Mouse (Mus musculus): ENCODE data around the gene Itga9.

The Itga9 gene

DNA sequence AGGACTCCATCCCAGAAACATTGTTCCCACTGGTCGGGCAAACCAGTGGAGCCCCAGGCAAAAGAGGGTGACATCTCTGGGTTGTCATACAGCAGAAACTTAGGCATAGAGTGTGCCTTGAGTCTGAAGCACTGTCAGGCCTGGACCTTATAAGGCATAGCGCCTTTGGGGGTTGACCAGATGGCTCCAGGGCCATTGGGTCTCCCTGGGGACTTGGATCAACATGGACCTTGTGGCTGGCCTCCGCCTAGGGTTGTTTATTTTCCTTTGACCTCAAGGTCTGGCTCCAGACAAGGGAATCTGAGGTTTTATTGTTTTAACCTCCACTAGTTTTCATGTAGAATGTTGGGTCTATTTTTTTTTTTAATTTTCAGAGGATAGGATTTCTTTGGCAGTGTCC lies 267.1 kb downstream of the Itga9 start:
- DNase-seq (ENCODE audit: low spot score in 2 of 2), result no peak

GRCm38 (mm10) chr9:118875705-118876104 lies 269.2 kb downstream of the Itga9 start:
- DNase-seq (ENCODE audit: low spot score in 2 of 2), result no peak

DNA sequence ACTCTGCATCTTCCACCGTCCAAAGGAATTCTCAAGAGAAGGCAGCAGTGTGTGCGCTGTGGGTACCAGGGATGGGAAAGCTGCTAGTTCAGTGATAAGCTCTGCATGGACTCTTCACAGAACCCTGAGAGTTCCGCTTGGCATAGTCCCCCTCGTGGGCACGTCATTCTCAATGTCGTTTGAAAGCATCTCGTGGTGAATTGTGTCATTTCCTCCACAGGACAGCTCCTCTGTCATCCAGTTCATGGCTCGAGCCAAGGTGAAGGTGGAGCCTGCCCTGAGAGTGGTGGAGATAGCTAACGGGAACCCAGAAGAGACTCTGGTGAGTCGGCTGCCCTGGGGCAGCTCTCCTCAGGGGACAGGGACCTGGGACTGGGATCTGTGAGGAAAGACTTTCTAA lies 270.4 kb downstream of the Itga9 start:
- DNase-seq (ENCODE audit: low spot score in 2 of 2), result no peak

DNA sequence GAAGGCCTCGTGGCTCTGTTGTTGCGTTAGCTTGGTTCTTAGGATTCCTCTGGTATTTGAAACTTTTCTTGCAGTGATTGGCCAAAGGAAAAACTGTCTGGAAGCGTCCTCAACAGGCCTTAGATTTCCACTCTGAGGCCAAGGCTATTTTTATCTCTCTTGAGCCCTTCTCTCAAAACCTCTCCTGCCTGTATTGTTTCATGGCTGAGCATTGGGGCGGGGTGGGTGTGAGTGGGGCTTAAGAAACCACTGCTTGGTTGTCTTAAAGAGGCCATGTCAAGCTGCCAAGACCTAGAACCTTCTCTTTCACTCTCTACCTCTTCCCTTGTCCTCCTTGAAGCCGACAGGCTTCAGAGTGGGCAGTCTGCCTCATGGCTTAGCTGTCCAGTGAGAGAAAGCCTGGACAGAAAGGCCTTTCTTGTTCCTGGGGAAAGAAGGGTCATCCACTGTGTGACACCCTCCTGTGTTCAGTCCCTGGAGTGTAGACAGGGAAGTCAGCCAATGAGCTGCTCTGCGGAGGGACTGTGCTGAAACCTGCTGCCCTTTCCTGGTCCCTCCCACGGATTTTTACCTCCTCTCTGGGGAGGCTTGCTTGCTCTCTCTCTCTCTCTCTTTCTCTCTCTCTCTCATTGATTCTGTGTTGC lies 271.0 kb downstream of the Itga9 start:
- no peak for DNase-seq (ENCODE audit: low spot score in 2 of 2)

- no peak for DNase-seq (ENCODE audit: low spot score in 2 of 2)
These were observed 272.1 kb downstream of the Itga9 start for GRCm38 (mm10) chr9:118878596-118878995.

- DNase-seq (ENCODE audit: low spot score in 2 of 2), result no peak
These were observed 274.9 kb downstream of the Itga9 start for GRCm38 (mm10) chr9:118881281-118881945.

- DNase-seq (ENCODE audit: low spot score in 2 of 2), result no peak
These were observed 275.4 kb downstream of the Itga9 start for GRCm38 (mm10) chr9:118881946-118882284.

DNA sequence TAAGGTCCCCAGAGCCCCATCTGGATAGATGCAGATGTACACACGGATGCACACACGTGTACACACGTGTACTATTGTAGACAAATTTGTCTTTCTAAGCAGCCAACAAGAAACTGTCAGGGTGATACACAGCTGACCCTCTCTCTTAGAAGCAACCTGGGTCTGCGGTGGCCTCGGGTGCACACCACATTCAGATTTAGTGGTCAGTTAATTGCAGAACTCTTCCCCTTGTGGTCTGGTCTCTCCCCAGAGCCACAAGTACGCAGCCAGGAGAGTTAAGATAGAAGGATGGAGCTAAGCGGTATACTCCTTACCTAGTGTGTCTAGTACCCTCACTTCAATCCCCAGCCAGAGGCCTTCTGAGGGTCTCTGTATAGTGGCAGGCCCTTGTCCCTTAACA lies 276.7 kb downstream of the Itga9 start:
- no peak for DNase-seq (ENCODE audit: low spot score in 2 of 2)

DNA sequence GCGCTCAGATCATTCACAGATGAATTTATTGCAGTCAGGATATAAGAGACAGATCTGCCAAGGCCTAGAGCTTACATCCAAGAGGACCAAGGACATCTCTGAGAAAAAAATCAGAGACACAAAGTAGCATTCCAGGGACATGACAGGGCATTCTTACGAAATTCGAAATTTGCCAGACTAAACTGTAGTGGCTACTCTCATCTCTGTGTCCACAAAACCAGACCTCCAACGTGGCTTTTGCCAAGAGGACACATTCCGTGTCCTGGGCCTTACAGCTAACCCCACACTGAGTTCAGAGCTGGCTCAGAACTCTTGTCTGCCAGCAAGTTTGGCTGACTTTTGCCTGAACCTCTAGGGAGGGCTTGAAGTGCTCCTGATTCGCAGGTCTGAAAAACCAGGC lies 279.3 kb downstream of the Itga9 start:
- DNase-seq (ENCODE audit: low spot score in 2 of 2), result no peak

DNA sequence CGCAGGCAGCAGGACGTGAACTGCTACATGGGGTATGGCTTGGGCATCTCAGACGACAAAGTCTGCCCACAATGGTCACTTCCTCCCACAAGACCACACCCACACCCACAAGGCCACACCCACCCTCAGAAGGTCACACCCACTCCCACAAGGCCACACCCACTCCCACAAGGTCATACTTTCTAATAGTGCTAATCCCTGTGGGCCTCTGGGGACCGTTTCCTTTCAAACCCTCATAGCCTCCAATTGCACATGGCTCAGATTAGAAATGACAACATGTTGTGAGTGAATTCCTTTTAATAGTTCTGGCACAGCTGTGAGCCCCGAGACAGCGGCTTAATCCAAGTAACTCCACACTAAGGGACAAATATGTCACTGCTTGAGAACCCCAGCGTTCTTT lies 280.7 kb downstream of the Itga9 start:
- DNase-seq (ENCODE audit: low spot score in 2 of 2), result no peak

DNA sequence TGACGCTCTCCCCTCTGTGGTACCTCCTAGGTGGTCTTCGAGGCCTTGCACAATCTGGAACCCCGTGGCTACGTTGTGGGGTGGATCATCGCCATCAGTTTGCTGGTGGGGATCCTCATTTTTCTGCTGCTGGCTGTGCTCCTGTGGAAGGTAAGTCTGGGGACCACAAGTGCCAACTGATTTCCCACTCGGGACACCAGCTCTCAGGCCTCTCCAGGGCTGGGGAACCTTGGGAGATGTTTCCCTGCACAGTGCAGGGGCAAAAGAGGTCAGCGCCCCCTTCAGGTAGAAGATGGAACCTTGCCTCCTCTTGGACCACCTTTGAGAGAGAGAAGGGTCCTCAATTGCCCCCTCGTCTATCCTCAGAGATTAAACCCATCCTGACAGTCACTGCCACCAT lies 281.2 kb downstream of the Itga9 start:
- DNase-seq (ENCODE audit: low spot score in 2 of 2), result no peak

DNA sequence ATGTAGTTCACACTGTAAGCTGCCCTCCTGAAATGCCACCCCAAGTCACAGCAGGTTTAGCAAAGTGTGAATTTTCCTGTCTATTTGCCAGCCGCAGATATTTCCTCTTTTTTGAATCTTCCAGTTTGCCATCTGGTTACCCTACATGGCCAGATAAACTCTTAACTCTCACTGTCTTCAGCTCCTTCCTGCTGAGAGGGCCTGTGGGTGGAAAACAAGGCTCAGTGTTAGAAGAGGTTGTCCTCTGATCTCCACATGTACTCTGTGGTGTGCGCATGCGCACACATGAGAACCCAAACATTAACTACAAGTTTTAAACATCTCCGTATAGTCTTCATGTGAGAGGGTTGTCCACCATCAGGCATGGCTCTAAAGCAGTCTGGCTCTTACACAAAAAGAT lies 283.7 kb downstream of the Itga9 start:
- no peak for DNase-seq (ENCODE audit: low spot score in 2 of 2)

GRCm38 (mm10) chr9:118890645-118891044 lies 284.2 kb downstream of the Itga9 start:
- DNase-seq (ENCODE audit: low spot score in 2 of 2), result no peak

DNA sequence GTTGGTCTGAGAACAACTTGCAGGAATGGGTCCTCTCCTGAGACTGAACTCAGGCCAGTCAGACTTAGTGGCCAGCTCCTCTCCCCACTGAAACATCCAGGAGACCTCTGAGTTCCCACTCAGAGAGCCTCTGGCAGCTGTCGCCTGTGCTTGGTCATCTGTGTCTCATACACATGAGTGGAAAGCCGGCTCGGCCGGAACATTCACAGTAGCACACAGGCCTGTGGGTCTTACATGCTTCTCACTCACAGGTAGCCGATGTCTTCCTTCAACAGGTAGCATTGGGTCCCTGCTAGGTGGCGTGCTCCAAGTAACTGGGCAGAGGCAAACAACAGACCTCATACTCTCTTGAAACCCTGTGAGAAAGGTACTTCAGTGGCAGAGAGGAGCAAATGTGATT lies 284.6 kb downstream of the Itga9 start:
- no peak for DNase-seq (ENCODE audit: low spot score in 2 of 2)

- DNase-seq (ENCODE audit: low spot score in 2 of 2), result no peak
These were observed 285.1 kb downstream of the Itga9 start for GRCm38 (mm10) chr9:118891593-118891992.

GRCm38 (mm10) chr9:118895101-118895500 lies 288.6 kb downstream of the Itga9 start:
- no peak for DNase-seq (ENCODE audit: low spot score in 2 of 2)

- DNase-seq (ENCODE audit: low spot score in 2 of 2), result no peak
These were observed 294.2 kb downstream of the Itga9 start for GRCm38 (mm10) chr9:118900677-118901076.

GRCm38 (mm10) chr9:118901917-118902316 lies 295.4 kb downstream of the Itga9 start:
- no peak for DNase-seq (ENCODE audit: low spot score in 2 of 2)

- DNase-seq (ENCODE audit: low spot score in 2 of 2), result peak; percentile 70 to 75
These were observed 301.6 kb downstream of the Itga9 start for GRCm38 (mm10) chr9:118907934-118908620.

- no peak for DNase-seq (ENCODE audit: low spot score in 2 of 2)
These were observed 306.6 kb downstream of the Itga9 start for GRCm38 (mm10) chr9:118913048-118913447.

DNA sequence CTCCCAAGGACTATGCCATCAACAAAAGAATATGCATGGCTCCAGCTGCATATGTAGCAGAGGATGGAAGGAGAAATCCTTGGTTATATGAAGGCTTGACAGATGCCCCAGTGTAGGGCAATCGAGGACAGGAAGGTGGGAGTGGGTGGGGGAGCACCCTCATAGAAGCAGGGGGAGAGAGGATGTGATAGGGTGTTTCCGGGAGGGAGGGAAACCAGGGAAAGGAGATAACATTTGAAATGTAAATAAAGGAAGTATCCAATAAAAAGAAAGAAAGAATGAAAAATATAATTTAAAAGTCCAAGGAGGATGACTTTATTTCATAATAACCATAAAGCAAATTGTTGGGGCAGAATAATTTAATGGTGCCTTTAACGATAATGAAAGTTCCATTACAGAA lies 307.1 kb downstream of the Itga9 start:
- no peak for DNase-seq (ENCODE audit: low spot score in 2 of 2)

DNA sequence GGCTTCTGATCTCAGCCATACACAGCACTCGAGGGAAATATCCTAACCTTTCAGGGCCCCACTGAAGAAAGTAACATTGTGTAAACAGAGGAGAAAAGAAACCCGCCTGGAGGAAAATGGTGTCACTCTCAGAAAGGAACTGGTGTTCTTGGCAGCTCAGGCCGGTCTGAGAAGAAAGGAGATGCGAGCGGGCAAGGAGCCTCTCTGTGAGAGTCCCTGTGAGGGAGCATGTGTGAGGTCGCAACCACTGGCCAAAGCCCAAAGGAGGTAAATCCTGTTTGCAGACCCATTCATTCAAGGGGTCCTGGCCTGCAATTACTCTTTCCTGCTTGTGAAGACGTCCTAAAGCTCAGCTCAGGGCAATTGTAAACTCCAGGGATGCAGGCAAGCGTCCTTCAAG lies 308.1 kb downstream of the Itga9 start:
- no peak for DNase-seq (ENCODE audit: low spot score in 2 of 2)

GRCm38 (mm10) chr9:118915290-118915689 lies 308.8 kb downstream of the Itga9 start:
- DNase-seq (ENCODE audit: low spot score in 2 of 2), result no peak

Data from frontal cortex, postnatal 25 days (tissue).